Mouse (Mus musculus) small intestine, adult 2 months (tissue): ENCODE results near the gene Rin1.

ENCODE experiments used
- CTCF ChIP-seq: fragments of 200-500 bp; IDR thresholded peaks from 2 replicates; pipeline ENCODE4 v1.5.1; 2012; ENCODE audit warnings: low read depth, mild to moderate bottlenecking, control low read depth, inconsistent platforms, low read length, moderate library complexity, mixed read lengths; ENCODE audit not compliant: insufficient replicate concordance, insufficient read length; ENCODE audit errors: extremely low read depth
- POLR2A ChIP-seq: fragments of 200-500 bp; IDR thresholded peaks from 2 replicates; pipeline ENCODE4 v1.6.1; 2012; ENCODE audit warnings: low read depth, mild to moderate bottlenecking, control low read depth, inconsistent platforms, low read length, moderate library complexity

GRCm38 (mm10) chr19:5037678-5038571 is 12.4 kb upstream of the Rin1 start:
- TF ChIP-seq POLR2A (no peak), CTCF (no peak)
